Mouse (Mus musculus) ES-CJ7 (cell line): ENCODE measurements around the gene Mmp17.

ENCODE experiments used
- DNase-seq: peaks from one replicate; pipeline ENCODE4 v3.0.0; 2011; ENCODE audit warnings: low read depth, low spot score

The Mmp17 gene

DNA sequence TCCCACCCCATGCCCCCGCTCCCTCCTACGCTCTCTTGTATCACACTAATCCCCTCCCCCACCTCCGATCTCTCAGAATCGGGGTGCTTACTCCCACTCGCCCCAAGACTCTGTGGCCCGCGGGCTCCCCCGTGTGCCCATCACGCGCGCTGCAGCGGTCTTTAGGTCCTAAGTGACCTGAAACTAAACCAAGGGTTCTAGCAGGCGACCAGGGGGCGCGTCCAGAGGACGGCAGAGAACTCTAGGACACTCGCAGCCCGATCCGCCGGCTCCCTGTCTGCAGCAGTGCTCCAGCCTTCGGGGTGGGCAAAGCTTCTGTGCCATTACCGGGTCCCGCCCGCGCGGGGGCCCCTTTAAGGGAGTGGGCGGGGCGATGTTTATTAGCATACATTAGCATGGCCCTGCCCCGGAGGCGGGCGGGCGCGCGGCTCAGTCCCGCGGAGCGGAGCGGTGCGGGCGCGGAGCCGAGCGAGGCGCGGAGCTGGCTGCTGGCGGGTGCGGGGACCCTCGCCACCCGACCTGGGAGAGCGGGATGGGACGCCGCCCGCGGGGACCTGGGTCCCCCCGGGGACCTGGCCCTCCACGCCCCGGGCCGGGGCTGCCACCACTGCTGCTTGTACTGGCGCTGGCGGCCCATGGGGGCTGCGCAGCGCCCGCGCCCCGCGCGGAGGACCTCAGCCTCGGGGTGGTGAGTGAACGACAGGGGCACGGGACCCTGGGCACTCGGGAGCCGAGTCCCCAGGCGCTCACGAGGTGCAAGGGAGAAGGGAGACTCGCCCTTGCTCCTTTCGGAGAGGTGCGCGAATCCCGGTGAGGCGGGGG is at the start of gene Mmp17:
Mmp17 (plus strand) TSS at position 409 of the 822 bp plus-strand sequence.
- peak; percentile 88 for DNase-seq

DNA sequence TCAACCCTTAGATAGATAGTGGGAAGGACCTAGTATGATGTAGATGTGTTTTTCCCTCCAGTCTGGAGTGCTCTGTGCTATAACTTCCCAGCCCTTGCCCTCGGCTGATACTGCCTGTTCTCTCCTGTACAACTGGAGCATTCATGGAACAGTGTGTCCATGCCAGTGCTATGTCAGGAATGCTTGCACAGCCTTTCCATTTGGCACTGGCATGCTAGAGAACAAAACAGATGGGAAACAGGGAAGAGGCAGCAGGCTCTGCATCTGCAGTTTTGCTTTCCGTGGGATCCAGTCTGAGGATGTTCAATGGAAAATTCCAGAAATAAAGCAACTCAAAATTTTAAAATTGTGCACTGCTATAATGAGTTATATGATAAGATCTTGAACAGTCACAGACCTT is 49.5 kb upstream of the Mmp17 start:
- no peak for DNase-seq

DNA sequence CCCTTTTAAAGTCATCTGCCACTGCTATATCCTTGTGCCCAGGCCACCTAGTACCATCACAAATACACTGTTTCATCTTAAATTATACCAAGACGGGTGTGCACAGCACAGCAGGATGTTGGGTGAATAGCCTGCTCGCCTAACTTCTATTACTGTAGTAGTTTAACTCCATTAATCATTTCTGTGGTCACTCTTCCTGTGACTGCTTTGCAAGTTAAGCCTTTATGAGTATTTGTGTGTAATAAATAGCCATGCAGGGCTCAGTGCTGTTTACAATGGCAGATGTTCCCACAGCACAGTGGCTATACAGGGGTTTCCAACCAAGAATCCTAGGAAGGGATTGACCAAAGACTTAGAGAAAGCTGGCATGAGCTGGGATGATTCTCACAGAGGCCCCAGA is 48.9 kb upstream of the Mmp17 start:
- no peak for DNase-seq

DNA sequence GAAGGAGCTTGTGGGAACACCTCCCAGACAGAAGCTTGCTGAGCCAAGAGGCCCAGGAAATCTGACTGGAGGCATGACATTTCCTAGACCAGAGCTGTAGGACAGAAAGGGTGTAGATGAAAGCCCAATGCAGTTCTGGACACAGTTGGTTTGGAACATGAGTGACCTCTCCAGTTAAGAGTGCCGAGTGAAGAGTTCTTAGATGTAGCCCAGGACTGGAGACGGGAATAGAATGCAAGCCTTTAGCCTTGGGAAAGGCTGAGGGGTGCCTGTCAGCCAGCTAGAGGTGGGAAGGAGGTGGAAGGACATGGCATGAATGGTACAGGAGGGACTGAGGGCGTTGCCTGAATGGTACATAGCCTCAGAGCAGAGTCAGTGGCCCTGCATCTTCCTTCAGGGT is 48.5 kb upstream of the Mmp17 start:
- DNase-seq = no peak

DNA sequence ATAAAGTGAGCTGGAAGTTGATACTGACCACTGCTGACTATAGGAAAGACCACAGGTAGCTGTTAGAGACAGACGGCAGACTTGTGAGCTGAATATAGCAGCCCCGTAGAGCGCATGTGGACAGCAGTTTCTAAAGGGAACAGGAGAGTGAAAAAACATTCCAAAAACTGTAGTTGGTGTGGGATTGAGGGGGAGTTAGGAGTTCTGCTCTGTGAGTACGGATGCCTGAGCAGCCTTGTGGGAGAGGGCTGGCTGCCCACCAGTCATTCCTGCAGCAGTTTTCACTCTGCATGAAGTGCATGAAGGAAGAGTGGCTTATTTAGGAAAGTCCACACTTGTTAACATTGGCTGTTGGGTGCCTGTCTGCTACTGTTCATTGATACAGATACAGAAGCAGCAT is 45.1 kb upstream of the Mmp17 start:
- DNase-seq = no peak

DNA sequence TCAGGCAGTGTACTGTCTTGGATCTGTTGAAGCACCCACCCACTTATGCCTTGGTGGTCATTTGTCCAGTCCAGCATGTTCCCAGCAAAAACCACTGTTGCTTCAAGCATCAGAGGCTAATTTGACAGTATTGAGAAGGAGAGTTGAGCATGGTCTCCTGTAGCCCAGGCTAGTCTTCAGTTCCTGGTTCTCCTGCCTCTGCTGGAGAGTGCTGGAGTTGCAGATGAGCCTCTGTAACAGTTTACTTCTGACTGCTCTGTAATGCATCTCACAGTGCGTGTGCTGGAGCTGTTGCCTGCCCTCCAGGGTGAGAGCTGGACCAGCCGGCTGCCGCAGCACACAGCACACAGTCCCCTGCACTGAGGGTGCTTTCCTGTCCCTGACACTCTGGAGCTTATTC is 41.7 kb upstream of the Mmp17 start:
- peak; percentile 32 for DNase-seq

DNA sequence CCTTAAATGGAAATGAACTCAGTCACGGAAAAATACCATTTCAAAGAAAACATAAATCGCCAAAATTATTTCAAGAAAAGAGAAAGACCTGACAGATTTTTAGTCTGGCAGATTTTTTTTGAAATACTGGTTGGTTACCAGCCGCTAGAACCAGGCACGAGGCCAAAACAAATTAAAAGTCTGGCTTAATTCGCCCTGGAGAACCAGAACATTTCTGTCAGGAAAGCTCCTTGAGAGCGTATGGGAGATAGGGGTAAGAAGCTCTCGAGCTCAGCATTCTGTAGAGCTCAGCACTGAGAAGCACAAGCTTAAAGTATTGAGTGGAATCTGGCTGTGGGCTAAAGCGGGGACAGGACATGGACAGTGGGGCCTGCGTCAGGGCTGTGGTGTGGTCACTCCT is 38.2 kb upstream of the Mmp17 start:
- no peak for DNase-seq

DNA sequence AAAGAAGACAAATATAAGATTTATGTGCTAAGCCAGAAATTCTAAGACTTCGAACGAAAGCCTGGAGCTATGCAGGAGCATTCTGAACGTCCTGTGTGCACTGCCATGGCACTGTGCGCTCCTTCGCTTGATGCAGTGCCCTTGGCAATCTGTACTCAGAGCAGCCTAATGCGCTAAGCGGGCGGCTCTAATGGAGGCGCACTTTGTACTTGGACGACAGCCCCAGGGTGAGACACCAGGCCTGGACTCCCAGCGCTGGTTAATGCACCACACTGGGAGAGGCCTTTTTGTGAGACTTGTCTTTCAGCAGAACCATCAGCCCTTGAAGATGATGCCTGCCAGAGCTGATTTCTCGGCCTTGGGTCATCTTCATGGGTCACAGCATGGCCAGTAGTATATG is 34.3 kb upstream of the Mmp17 start:
- no peak for DNase-seq

DNA sequence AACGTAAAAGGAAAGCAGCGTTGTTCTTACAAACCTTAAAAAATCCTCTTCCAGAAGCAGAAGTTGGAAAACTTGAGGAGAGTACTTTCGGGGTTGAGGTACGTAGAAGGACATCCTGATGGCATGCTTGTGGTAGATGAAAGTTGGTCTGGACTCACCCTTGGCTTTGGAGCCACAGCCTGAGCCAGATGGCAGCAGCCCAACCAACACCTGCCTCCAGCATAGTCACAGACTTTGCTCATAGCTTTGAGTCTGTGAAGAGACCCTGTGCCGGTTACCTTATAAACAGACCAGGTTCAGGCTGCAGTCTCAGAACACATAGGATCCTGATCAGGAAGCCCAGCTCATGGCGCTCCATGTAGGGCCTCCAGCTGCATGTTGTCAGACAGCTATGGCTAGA is 33.2 kb upstream of the Mmp17 start:
- DNase-seq = no peak

DNA sequence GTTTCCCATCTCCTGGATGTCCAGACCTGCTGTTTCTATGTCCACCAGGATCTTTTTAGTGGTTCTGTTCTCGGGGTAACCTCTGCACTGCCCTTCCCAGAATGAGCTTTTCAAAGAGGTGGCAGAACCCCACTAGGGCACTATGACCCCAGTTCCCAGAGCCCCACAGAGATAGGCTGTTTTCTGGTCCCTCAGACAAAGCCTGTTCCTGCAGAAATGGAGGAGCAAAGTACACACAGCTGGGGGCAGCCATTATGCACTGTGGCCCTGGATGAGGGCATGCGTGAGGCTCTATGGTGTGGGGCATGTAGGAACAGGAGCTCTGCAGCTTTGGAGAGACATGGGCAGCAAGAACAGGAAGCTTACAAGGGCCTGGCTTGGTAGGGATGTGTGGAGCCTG is 32.0 kb upstream of the Mmp17 start:
- no peak for DNase-seq

DNA sequence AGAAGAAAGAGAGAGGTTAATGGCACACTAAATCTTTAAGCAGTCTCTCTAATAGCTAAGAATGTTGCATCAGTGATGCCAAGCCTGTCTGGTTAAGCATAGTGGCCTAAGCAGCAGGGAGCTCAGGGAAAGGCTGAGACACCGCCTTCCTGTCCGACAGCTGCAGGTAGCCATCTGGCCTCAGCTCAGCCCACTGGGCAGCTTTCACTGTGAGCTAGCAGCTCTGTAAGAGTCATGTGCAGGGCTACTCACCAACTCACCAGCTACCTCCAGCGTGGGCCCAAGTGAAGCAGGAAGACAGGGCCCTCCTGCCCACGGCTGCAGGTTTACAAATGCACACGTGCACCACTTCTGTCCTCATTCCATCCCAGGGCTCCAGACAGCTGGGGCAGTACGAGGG is 30.3 kb upstream of the Mmp17 start:
- DNase-seq = no peak

DNA sequence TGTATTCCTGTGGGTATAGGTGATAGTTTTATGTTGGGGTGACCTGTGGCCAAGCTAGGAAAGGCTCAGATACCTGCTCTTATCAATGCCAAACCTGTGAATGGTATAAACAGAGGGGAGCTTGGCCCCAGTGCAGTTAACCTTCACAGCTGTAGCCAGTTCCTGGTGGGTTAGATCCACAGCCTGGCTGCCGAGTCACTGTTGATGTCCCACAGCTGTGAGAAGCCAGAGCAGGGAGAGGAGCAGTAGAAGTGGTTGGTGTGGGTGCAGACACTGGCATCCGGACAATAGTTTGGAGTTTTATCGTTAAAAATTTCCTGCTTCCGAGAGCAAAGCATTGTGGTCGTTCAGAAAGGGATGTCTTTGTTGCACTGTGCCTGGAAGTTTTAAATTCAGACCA is 25.4 kb upstream of the Mmp17 start:
- DNase-seq = no peak

DNA sequence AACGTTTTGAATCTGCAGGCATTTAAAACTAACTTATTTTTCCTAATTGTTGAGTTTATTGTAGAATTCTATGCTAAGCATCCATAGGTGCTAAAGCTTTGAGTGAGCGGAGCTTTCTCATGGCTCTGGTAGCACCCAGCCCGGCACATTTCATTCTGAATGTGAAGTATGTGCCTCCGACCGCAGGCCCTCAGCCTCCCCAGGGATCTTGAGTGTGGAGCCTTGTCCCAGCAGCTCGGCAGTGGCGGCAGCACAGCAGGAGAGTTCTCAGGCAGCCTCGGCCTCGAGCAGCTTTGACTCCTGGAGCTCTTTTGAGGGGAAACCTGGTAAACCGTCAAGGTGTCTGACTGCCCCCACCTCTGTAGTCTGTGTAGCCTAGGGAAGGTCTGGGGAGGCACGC is 24.7 kb upstream of the Mmp17 start:
- no peak for DNase-seq

DNA sequence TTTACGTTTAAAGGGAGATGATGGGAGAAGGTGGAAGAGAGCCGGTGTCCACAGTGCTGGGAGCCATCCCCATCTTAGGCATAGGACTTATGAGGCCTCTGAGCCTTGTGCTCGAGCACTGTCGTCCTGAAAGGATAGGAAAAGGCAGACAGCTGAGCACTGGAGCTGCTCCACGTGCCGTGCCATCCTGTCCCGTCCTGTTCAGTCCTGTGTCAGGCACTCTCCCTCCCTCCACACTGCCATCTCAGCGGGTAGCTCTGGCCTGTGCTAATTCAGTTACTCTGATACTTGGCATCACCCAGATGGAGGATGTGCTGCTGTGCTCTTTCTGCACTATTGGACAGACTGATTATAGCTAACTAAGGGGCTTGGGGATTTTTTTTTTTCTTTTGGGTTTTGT is 21.6 kb upstream of the Mmp17 start:
- DNase-seq = no peak

DNA sequence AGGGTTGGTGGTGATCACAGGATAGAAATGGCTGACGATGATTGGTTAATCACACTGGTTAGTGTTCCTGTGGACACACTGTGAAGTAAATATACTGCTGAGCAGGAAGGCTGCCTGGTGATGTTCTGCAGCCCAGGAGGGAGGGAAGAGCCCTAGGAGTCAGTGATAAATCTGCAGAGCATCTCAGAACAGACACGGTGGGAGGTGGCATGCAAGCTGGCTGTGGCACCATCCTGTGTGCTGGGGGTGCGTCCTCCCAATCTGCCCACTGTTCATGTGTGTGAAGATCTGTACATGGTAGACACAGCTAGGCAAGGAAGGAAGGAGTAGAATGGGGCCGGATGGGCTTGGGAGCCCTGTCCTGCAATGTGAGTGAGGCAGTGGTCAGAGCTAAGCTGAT is 15.4 kb upstream of the Mmp17 start:
- DNase-seq = no peak

DNA sequence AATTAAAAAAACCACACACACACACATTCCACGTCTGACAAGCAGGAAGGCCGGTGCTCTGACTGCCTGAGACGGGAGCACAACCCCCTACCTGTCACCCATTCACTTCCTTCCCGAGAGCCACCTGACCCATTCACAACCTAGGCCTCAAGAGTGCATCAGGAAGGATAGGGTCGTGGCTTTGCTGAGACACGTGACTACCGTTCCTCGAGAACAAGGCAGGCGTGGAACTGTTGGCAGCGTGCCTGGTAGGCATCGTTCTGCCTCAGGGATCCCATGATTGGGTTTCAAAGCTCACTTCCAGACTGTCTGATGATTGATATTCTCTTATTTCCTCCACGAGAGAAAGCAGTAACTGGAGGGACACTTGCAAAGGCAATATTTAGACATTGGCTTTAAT is 5.8 kb upstream of the Mmp17 start:
- DNase-seq = no peak

DNA sequence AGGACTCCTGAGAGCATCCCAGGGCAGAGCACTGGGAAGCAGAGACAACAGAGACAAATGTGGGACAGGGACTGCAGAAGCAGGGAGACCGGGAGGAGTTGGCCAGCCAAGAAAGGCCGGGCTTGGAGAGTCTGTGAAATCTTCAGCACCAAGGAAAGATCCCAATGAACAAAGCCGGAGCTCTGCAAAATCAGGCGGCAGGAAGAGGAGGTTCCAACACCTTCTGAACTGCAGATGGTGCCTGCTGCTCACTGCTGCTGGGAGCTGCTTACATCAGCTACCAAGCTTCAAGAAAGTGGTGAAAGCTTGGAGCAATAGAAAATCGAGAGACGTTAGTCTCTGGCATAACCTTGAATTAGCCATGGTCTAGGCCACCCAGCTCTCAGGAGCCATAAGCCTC is 3.9 kb upstream of the Mmp17 start:
- no peak for DNase-seq

DNA sequence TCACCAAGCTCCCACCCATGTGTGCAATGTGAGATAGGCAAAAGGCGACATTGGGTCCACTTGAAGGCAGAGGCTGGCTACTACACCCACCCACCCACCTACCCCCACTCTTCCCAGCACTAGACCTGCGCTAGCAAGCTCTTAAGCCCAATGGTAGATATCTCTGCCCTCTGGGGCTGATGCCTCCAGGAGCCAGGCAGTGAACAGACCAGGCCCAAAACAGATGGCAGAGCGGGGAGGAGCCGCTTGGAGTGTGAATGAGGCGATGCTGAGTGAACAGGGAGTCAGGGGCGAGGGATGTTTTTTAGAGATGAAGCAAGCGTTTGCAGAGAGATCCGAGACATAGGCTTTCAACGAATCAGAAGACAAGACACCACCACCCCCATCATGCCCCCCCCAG is 3.4 kb upstream of the Mmp17 start:
- DNase-seq = no peak

DNA sequence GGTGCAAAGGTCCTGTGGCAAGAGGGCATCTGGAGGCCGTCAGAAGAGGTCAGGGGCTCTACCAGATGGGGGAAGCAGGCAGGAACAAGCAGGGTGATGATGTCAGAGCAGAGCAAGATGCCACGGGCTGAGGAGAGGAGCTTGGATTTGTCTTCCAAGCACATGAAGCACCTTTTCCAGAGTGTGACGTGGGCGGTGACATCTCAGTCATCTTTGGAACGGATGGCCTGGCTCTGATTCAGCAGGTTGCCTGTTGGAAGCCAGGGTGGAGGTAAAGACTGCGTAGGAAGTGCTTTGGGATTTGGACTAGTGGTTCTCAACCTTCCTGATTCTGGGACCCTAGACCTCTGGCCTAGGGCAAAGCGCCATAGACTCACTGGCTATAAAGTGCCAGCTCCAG is 3.0 kb upstream of the Mmp17 start:
- DNase-seq = no peak

DNA sequence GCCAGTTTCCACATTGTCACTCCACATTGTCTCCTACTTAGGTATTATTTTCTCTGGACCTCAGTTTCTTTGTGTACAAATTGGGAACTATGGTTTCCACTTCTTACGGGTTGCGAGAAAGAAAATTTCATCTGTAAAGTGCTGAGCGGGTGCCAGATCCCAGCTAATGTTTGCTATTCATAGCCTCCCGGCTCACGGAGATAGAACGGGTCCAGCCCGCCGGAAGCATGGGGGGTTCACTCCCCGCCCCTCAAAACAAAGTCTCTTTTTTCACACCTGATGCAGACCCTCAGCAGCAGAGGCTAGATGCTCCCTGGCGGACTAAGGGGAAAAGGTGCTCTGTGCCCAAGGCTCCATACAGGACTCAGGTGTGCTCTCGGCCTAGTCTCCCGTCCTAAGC is 638 bp upstream of the Mmp17 start:
- no peak for DNase-seq

DNA sequence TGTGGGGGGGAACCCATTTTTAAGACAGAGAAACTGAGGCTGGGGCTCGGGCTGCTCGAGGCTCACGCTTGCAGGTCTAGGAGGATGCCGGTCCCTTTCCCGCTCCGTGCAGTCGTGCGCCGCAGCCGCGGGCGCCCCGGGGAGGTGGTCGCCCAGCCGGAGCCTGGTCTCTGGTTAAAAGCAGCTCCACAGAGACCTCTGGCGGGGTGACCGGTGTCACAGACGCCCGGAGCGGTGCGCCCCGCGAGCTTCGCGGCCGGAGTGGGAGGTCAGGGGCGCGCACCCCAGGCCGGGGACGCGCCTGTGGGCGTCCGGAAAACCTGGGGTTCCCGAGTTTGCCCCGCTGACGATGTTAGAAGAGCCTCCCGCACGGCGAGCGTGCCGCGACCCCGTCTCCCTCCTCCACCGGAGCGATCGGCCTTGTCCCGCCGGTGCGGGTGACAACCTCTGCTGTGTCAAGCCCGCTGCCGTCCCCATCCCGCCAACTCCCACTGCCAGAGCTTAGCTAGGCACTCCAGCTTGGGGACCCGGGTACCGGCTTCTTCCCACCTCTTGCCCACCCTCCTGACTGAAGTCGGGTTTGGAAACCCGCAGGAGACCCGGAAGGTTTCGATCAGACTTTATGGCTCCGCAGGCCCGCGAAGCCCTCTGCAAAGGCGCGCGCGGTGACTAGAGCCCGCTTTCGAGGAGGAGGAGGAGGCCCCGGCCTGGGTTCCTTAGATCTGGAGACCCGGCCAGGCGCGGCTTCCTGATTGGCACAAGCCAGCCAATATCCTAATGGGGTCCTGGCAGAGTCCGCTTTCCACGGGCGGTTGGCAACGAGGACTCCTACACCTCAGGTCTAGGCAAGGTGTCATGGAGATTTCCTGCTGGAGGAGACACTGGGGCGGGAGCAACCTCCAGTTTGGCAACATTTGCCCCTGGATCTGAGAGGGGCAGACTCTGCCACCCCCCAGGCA is 893 bp downstream of the Mmp17 start:
- DNase-seq = no peak

DNA sequence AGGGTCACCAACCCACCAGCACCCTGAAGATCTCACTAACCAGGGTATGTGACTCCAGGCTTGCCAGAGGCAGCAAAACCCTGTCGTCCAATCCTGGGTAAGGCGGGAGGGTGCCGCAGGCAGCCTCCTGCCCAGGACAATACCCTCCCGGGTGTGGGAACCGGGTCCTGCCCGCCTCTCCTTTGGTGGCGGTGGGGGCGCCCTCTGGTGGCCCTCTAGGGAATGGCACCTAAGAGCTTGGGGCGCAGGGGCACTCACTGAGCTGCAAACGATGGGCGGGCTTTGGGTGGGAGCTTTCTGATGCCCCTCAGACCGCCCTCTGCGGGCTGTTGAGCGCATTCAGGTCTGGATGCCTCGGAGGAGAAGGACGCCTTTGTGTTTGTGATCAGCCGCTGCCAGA is 2.0 kb downstream of the Mmp17 start:
- DNase-seq = peak; percentile 88

DNA sequence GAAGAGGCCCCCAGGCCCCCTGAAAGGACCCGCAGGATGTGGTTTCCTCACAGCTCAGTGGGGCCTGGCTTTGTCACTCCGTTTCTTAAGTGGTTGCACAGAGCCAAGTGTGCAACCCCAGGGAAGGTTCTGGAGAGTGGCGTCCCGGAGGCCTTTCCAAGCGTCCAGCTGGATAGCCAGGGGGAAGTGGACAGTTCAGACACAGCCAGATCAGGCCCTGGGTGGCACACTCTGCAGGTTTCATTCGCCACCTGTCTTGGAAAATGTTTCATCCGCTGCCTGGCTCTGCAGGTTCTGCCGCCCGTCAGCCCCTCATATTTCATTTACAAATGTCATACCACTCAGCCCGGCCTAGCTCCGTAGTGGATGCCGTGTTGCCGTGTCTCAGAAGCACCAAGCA is 2.5 kb downstream of the Mmp17 start:
- no peak for DNase-seq
